Mouse (Mus musculus): Measurements from ENCODE around the gene Olfr728.

Olfr728 gene

GRCm38 (mm10) chr14:50142580-50142979 lies at the start of gene Olfr728:
Gene Olfr728 (minus strand): TSS chr14:50142680.
- no peak for DNase-seq

GRCm38 (mm10) chr14:50188098-50188497 lies 45.6 kb upstream of the Olfr728 start, which contains the start of gene Olfr730:
Gene Olfr730 (minus strand): TSS chr14:50188198.
- no peak for DNase-seq

- no peak for DNase-seq
These were observed 10.3 kb upstream of the Olfr728 start, which contains the start of gene Olfr729 for GRCm38 (mm10) chr14:50152810-50153209. Gene Olfr729 (minus strand): TSS chr14:50152910.

- no peak for DNase-seq
These were observed 19.6 kb downstream of the Olfr728 start, which contains the start of gene Olfr727 for GRCm38 (mm10) chr14:50122886-50123285. Gene Olfr727 (plus strand): TSS chr14:50123186.

GRCm38 (mm10) chr14:50090853-50091252 lies 51.6 kb downstream of the Olfr728 start, which contains the start of gene Olfr726:
Gene Olfr726 (minus strand): TSS chr14:50090953.
- no peak for DNase-seq
